Mouse (Mus musculus) left cerebral cortex, postnatal 36 days (tissue): ENCODE results near the gene Syngap1. TPM values are rescaled to one million over a fixed set of nuclear protein-coding genes. Genes with fewer than 3 reads are reported as not detected.
A peak's percentile ranks its signal among the peaks of the same experiment; 100 is the strongest.

Experiments used
- DNase-seq, 2 experiments: peaks; one replicate each; pipeline ENCODE4 v3.0.0; 2021 to 2022; ENCODE audit warnings: low spot score in 2 of 2, mixed read lengths in 1 of 2
- intact Hi-C: fragments of 180-260 bp; cut with DNase I; formaldehyde crosslinking; loops from one replicate; pipeline ENCODE4 v1.15.1; 2025
- microRNA-seq: library from miRNA; unstranded; fragments of <30 nt; microRNA quantifications from one replicate; pipeline ENCODE4 v1.2.0, GENCODE M21; 2022
- total RNA-seq, 2 experiments: library from RNA; stranded (reverse); gene quantifications; 2 replicates each; pipeline ENCODE4 v1.2.3; 2021

The Syngap1 gene
- total RNA-seq, 2 experiments from 2014 or later, result 419 to 475 TPM

DNA sequence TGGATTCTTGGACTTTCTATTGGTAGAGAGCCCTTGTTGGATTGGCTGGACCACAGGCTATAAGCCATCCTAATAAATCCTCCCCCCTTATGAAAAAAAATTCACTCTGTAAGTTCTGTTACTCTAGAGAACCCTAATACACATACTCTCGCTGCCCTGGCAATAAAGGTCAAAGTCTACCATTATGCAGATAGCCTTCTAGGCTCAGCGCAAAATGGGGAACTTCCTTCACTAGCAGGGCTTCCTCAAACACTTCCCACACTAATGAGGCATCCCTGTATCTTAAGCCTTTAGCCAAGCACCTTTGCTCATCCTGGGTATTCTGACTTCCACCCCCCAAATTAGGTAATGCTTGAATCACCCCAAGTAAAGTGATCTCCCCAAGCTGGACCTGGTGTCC, 67.2 kb downstream of the Syngap1 start:
- intact Hi-C loops, result no loop called here
- DNase-seq, result no peak

DNA sequence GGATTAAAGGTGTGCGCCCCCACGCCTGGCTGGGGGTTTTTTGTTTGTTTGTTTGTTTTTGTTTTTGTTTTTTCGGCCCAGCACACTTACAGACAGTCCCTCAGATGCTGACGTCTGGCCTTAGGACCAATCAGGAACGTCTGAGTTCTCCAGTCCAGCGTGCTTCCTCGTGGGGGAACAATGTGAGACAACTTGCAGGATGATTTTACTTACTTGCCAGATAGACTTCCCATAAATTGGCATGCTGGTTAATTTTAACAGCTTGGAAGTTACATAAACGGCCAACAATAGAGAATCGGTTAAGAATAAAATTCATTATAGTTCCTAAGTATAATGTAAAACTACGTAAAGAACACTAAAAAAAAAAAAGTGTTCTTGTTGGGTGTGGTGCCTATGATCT, 70.1 kb downstream of the Syngap1 start:
- intact Hi-C loops, result no loop called here
- no peak for DNase-seq

- no peak for DNase-seq
- intact Hi-C loops, result no loop called here
Observed at GRCm38 (mm10) chr17:27011998-27012672, 71.1 kb downstream of the Syngap1 start.

DNA sequence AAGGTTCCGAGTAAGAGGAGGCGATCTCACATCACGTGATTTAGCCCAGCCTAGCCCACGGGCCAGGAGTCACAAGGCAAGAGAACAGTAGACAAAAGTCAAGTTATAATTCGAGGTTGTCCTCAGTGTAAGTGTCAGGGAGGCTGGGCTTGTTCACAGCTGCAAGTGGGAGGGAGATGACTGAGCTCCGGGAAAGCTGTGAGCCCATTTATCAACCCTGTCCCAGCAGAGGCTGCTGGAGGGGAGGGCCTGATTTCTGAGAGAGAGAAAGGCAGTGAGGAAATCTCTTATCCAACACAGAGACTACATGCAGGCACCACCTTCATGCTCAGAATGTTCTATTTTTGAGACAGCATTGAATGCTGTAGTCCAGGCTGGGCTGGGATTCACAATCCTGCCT, 71.9 kb downstream of the Syngap1 start:
- peak; percentile 59 to 60 for DNase-seq
- intact Hi-C loops, result no loop called here

DNA sequence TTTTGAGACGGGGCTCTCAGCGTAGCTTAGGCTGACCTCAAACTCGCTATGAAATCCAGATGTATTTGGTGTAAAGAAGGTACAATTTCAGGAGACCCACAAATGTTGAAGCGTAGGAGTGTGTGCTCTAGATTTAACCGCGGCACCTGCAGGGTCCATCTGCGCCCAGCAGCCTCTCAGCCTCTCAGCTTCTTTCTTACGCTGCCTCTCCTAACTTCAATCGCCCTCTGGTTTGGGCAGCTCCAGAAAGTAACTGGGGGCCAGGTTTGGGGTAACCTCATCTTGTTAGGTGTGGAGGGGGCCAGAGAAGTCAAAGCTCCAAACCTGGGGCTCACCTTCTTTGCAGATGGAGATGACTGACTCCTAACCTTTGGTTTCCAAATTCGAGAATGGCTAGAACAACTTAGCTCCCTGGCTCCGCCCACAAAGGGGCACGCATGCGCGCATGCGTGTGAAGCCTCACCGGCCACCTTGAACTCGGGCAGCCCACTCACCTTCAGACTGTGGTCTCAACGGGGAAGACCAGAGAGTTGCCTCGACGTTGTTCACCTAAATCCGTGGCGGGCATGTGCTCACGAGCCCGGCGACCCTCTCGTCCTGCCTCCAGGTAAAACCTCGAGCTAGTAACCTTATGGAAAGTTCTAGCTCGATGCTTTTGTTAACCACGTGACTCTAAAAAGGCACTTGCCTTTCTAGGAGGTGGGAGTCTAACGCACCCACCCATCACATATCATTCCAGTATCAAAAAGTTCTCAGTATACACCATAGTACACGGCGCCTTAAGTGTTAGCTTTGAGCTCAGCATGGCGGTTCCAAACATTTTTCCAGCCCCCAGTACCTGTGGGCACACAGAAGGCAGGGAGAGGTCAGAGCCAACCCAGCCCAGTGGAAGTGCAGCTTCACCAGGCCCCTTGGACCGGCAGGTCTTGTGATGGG, 76.8 kb downstream of the Syngap1 start:
- DNase-seq, result peak; percentile 83 to 85
- intact Hi-C loops, result loop anchor here (5.0 kb wide), 1 partner anchor 66 kb away; no protein-coding TSS in a partner anchor

DNA sequence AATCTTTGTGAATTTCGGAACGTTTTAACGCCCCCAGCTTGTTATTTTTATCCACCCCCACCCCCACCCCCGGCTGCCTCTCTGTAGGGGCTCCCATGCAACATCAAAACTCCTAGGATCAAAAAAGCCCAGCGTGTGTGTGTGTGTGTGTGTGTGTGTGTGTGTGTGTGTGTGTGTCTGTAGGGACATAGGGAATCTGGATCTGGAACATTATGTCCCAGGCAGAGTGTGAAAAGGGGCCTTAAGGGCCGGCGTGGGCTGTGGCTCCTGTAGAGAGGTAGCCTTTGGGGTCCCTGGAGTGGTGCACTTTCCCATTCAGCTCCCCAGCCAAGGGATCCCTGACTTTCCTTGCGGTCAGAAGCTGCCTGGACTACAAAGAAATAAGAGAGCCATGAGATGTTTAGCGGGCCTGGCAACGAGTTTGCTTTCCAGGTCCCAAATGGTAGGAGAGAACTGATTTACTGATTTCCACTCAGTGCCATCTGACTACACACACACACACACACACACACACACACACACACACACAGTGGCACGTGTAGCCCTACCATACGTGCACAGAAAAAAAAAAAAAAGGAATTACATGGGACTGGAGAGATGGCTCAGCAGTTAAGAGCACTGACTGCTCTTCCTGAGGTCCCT, 77.6 kb downstream of the Syngap1 start:
- peak; percentile 58 for DNase-seq
- intact Hi-C loops, result loop anchor here (5.0 kb wide), 1 partner anchor 66 kb away; no protein-coding TSS in a partner anchor

- intact Hi-C loops, result no loop called here
- DNase-seq, result no peak
Observed at GRCm38 (mm10) chr17:27021076-27021475, 80.0 kb downstream of the Syngap1 start.

- no peak for DNase-seq
- intact Hi-C loops, result no loop called here
Observed at GRCm38 (mm10) chr17:27021736-27022135, 80.7 kb downstream of the Syngap1 start.

Small RNA genes within 50 kb of the gene (microRNA-seq; reads per million reads assigned to microRNA genes)
- gene Gm27775, result not detected
- 37.8 reads per million, percentile 47 among the genes with 10 or more reads in this experiment for gene Mir3083
- gene Mir6968, result 2.8 reads per million, percentile 5 among the genes with 10 or more reads in this experiment

Other genes starting within 250 kb of the Syngap1 start
- 100 to 1,000 TPM; 117 to 118 TPM for gene Crebrf, start 225.6 kb upstream of the Syngap1 start, total RNA-seq
- gene Bnip1, start 160.2 kb upstream of the Syngap1 start, total RNA-seq, result 10 to 100 TPM; 33.9 to 34.8 TPM
- gene Nkx2-5, start 96.2 kb upstream of the Syngap1 start, total RNA-seq, result not detected
- 1 to 10 TPM; 1.9 to 4.2 TPM for gene Kifc5b, start 24.2 kb upstream of the Syngap1 start, total RNA-seq
- 10 to 100 TPM; 28.9 to 30.8 TPM for gene Phf1, start 8.2 kb upstream of the Syngap1 start, total RNA-seq
- gene Cuta, start 1.7 kb upstream of the Syngap1 start, total RNA-seq, result 100 to 1,000 TPM in 1 of 2 experiments, 10 to 100 TPM in 1; 99.1 to 111 TPM
- 10 to 100 TPM; 14.9 to 16.7 TPM for gene Zbtb9, start 31.9 kb downstream of the Syngap1 start, total RNA-seq
- gene Bak1, start 87.8 kb downstream of the Syngap1 start, total RNA-seq, result 10 to 100 TPM; 13.9 to 16.5 TPM
- gene Itpr3, start 116.1 kb downstream of the Syngap1 start, total RNA-seq, result 1 to 10 TPM; 2.0 to 3.4 TPM
- 100 to 1,000 TPM; 230 to 254 TPM for gene Uqcc2, start 192.7 kb downstream of the Syngap1 start, total RNA-seq
- under 1 TPM; 0.23 to 0.81 TPM for gene Ip6k3, start 226.5 kb downstream of the Syngap1 start, total RNA-seq